Mouse (Mus musculus) activated CD4-positive, CD25-positive, alpha-beta regulatory T cell, adult 9 weeks (primary cell): ENCODE results near the gene Gpr137c. TPM values are rescaled to one million over a fixed set of nuclear protein-coding genes. Genes with fewer than 3 reads are reported as not detected.

ENCODE experiments used
- polyA plus RNA-seq: library from polyadenylated mRNA; unstranded; fragments of 100-300 nt; shearing (Covaris generic); gene quantifications from one replicate; pipeline ENCODE4 v1.2.1, GENCODE M21; 2017

Gene Gpr137c
- polyA plus RNA-seq, result 0.13 TPM

DNA sequence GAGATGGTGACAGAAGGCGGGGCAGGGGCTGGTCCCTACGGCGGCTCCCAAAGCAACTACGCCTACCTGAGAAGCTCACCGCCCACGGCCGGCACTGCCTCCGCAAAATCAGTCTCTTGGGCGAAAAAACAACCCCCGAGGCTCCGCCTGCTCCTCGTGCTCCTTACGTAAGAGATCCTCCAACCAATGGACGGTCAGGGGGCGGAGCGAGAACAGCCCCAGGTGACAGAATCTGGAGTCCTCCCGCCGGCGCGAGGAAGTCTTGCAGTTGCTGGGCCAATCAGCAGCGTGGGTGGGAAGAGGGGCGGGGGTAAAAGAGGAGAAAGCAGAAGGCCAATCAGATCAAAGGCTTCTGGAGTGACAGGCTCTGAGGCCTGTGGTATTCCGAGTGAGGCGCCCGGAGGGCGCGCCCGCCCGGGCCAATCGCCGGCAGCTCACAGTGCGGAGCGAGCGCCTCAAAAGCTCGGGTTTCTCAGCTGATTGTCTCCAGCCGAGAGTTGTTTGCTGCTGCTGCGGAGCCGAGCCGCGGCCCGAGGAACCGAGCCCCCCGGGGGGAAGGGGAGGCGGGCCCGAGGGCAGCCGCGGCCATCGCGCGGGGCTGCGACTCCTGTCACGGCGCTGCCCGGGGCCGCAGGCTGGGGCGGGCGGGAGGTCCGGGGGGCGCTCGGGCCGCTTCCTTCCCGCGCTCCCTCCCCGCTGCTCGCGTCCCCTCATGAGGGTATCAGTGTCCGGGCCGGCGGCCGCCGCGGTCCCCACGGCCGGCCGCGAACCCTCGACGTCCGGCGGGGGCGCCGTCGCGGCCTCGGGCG, at the start of gene Gpr137c:
Gpr137c (plus strand) TSS at position 437 of the 809 bp plus-strand sequence.

DNA sequence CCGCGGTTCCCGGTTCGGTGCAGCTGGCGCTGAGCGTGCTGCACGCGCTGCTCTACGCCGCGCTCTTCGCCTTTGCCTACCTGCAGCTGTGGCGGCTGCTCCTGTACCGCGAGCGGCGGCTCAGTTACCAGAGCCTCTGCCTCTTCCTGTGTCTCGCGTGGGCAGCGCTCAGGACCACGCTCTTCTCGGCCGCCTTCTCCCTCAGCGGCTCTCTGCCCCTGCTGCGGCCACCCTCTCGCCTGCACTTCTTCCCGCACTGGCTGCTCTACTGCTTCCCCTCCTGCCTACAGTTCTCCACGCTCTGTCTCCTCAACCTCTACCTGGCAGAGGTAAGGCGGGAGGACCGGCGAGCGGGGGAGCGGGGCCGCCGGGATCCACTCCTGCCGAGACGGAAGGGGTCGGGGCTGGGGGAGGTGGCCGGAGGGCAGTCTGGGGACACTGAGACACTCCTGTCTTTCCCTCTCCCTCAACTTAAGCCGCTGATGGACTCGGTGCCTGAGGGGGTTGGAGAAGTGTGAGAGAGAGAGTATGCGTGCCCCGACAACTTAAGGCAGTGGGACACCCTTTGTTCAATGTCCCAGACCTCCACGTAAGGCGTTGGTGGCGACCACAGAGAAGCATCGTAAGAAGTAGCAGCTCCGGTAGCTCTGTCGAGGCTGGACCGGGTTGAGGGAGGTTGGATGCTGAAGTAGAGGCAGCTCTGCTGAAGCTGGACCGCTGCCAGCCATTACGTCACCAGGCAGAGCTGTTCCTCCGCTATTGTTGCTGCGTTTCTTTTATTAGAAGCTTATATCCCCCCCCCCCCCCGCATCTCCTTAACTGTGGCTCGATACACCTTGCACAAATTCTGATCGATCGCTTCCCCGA, 806 bp downstream of the Gpr137c start, which contains the start of gene Txndc16:
Txndc16 (minus strand) TSS at position 239 of the 867 bp plus-strand sequence.

DNA sequence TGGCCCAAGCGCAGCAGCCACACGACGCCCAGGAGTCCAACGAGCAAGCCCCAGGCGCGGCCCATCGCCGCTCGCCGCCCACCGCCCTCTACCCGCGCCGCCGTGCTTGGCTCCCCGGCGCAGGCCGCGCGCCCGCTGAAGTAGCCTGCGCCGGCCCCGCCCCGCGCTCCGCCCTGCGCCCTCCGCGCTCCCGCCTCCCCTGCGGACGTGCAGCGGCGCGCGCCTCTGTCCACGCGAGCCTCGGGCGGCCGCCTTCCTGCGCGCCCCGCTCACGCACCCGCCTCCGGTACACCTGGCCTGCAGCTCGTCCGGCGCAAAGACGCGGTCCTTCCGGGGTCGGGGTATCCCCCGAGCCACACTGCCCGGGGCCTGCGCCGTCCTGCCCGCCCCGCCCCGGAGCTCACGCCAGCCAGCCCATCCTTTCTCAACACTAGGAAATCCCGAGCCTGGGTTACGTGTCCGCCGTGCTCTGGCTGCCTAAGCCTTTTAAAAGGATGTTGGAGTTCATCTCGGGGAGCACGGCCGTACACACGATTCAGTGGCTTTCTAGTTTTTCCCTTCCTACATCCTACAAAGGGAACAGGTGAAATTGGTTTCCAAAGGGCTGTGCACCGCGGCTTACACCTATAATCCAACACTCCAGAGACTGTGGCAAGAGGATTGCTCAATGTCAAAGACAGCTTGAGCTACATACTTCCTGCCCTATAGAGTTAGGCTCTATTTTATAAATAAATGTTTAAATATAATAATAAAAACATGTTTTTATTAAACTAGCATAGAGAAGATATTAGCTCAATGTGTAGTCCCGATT, 99.1 kb downstream of the Gpr137c start, which contains the start of gene Ero1l:
Ero1l (minus strand) TSS at position 346 of the 811 bp plus-strand sequence.

DNA sequence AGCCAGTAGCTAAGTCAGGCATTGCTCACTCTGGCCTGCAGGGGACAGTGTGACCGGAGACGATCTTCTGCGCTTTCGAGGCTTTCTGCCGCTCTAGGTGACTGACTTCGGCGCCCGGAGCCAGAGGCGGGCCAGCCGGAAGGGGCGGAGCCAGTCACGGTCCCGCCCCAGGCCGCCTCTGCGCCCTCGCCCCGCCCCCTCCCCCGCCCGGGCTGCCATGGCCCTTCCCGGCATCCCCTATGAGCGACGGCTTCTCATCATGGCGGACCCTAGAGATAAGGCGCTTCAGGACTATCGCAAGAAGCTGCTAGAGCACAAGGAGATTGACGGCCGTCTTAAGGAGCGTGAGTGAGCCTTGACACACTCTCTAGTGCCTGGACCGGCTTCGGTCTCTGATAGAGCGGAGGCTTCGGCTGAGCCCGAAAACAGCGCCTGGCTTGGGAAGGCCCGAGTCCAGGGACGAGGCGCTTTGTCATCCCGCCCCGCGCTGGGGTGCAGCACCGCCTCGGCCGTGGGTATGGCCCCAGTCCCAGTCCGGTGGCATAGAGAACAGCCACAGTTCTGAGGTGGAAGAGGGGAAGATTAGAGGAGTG, 110.2 kb downstream of the Gpr137c start, which contains the start of gene Psmc6:
Psmc6 (plus strand) TSS at position 200 of the 593 bp plus-strand sequence.

Other genes starting within 250 kb of the Gpr137c start
- gene Ptger2, start 231.5 kb upstream of the Gpr137c start, polyA plus RNA-seq, result 76.1 TPM
- 15.1 TPM for gene Txndc16, start 611 bp downstream of the Gpr137c start, polyA plus RNA-seq
- 18.4 TPM for gene Ero1l, start 99.1 kb downstream of the Gpr137c start, polyA plus RNA-seq
- 157 TPM for gene Psmc6, start 110.1 kb downstream of the Gpr137c start, polyA plus RNA-seq
- 5.8 TPM for gene Styx, start 131.4 kb downstream of the Gpr137c start, polyA plus RNA-seq
- gene Gnpnat1, start 185.2 kb downstream of the Gpr137c start, polyA plus RNA-seq, result 98.0 TPM